ENCODE assay signal across 25 mouse cellular contexts in genomic region chr11:53472709-53473108, GRCm38 (mm10). TPM values are rescaled to one million over a fixed set of nuclear protein-coding genes. Genes with fewer than 3 reads are reported as not detected.
DNase-seq lines count a peak whose midpoint lies in the region; ATAC-seq and TF ChIP-seq lines count a peak whose summit lies in the region.
"Had no signal": no experiment of that assay in that cellular context is flagged by ENCODE, and none has a peak within 500 bp of the region (broad histone marks: within the 10 kb centered on the region; RNA-seq: fewer than 3 reads in every experiment).

No protein-coding gene starts in this region.

- peak; percentile 21 for DNase-seq in embryo, embryonic 10 days (ENCODE audit: low spot score)
- no peak for DNase-seq in embryo, embryonic 11 days
- no peak for DNase-seq in kidney, adult 2 months
- DNase-seq in kidney, adult 11 months, result no peak
- no peak for DNase-seq in lung, embryonic 14.5 days
- no peak for DNase-seq in lung, postnatal 25 days (ENCODE audit: low spot score)
- peak; percentile 18 for DNase-seq in brain, embryonic 14.5 days (ENCODE audit: low read depth)
- no peak for DNase-seq in urinary bladder, postnatal 36 days (ENCODE audit: low spot score in 2 of 2)
- DNase-seq: adrenal gland, adult 2 months; cerebellum, adult 8-10 months; kidney, adult 8-10 months; kidney, postnatal 14 days; thymus, adult 18-20 months; thymus, postnatal 36 days had no signal

- no peaks in the 10 kb centered on the region for H3K4me1 ChIP-seq in kidney, adult 2 months (ENCODE audit: control insufficient read depth, insufficient read depth, low read length)
- no peaks in the 10 kb centered on the region for H3K4me1 ChIP-seq in lung, embryonic 14.5 days (ENCODE audit: insufficient read depth)

- H3K4me3 ChIP-seq in kidney, adult 2 months (ENCODE audit: insufficient read depth, low read depth, low read length), result no peak overlapping the region
- H3K4me3 ChIP-seq in lung, embryonic 14.5 days (ENCODE audit: low read depth, low read length), result no peak overlapping the region
- H3K4me3 ChIP-seq: limb, embryonic 10.5 days; lung, embryonic 15.5 days; midbrain, embryonic 15.5 days; stomach, embryonic 15.5 days had no signal

- H3K9ac ChIP-seq in lung, embryonic 14.5 days, result no peak overlapping the region
- H3K9ac ChIP-seq: lung, embryonic 15.5 days; midbrain, embryonic 15.5 days; stomach, embryonic 15.5 days had no signal

- WGBS in kidney, adult 2 months, result 85% methylated on average over 3 of the region's 3 CpGs
- WGBS in lung, embryonic 14.5 days, result 70% methylated on average over 3 of the region's 3 CpGs

- H3K4me2 ChIP-seq in lung, embryonic 14.5 days, result no peak overlapping the region
- H3K4me2 ChIP-seq: heart, embryonic 11.5 days; lung, embryonic 15.5 days; midbrain, embryonic 15.5 days; stomach, embryonic 15.5 days had no signal

- no peaks in the 10 kb centered on the region for H3K36me3 ChIP-seq in kidney, adult 2 months (ENCODE audit: control insufficient read depth, insufficient read depth, low read length)
- no peaks in the 10 kb centered on the region for H3K36me3 ChIP-seq in lung, embryonic 14.5 days (ENCODE audit: insufficient read depth)
- H3K36me3 ChIP-seq: limb, embryonic 10.5 days; lung, embryonic 15.5 days; midbrain, embryonic 15.5 days; stomach, embryonic 15.5 days had no signal

- TF ChIP-seq CTCF in kidney, adult 2 months (conservative IDR thresholded peaks at IDR 0.05; ENCODE audit: insufficient read depth, insufficient read length, low read depth, low read length), result 0 out of 2 replicates have a peak, but pooled peaks have one; percentile 20
- peak; percentile 34; the same call in 1 of the 2 replicates for TF ChIP-seq CTCF in lung, embryonic 14.5 days (IDR thresholded peaks at IDR 0.05; ENCODE audit: low read depth)
- TF ChIP-seq CTCF in brain, embryonic 14.5 days (IDR thresholded peaks at IDR 0.05; ENCODE audit: borderline replicate concordance, extremely low read depth, insufficient read depth, insufficient read length), result peak; percentile 14; the same call in 1 of the 2 replicates

- no peaks in the 10 kb centered on the region for H3K9me3 ChIP-seq in lung, embryonic 14.5 days (ENCODE audit: low read depth, low read length)
- H3K9me3 ChIP-seq: limb, embryonic 10.5 days; lung, embryonic 15.5 days; midbrain, embryonic 15.5 days; stomach, embryonic 15.5 days had no signal

- TF ChIP-seq POLR2A in kidney, adult 2 months (IDR thresholded peaks at IDR 0.05; ENCODE audit: low read depth, low read length), result no peak
- TF ChIP-seq POLR2A in brain, embryonic 14.5 days (IDR thresholded peaks at IDR 0.05; ENCODE audit: borderline replicate concordance, extremely low read depth, insufficient read depth, insufficient read length, poor library complexity, severe bottlenecking), result no peak

- H3K27ac ChIP-seq in kidney, adult 2 months (ENCODE audit: insufficient read depth, low read depth, low read length), result no peak overlapping the region
- H3K27ac ChIP-seq in lung, embryonic 14.5 days (ENCODE audit: low read depth), result no peak overlapping the region
- H3K27ac ChIP-seq: limb, embryonic 10.5 days; lung, embryonic 15.5 days; macrophage; midbrain, embryonic 15.5 days; stomach, embryonic 15.5 days had no signal

- H3K27me3 ChIP-seq in kidney, adult 2 months (replicated peaks; ENCODE audit: control insufficient read depth, insufficient read depth, low read length), result no peaks in the 10 kb centered on the region
- H3K27me3 ChIP-seq in lung, embryonic 14.5 days (ENCODE audit: insufficient read depth, low read length), result peaks cover 54% of the 10 kb centered on the region

- no peak for ATAC-seq in lung, embryonic 14.5 days (ENCODE audit: insufficient read depth)
- ATAC-seq: midbrain, embryonic 15.5 days had no signal

RNA-seq across cellular contexts. Expression of gene Gm9837, which starts 2.4 kb away (rescaled TPM):
- not detected in 2 replicates for polyA plus RNA-seq in kidney, adult 2 months (2012; rRNA removed)
- polyA plus RNA-seq in lung, embryonic 14.5 days (2014; fragmentation: Nextera tagmentation; extraction: Ambion mirVana), result not detected in 2 replicates
- polyA plus RNA-seq in brain, embryonic 14.5 days (2012; rRNA removed), result not detected in 2 replicates
- polyA plus RNA-seq: adrenal gland, adult 2 months; embryonic facial prominence, embryonic 11.5 days; forebrain, embryonic 11.5 days; heart, embryonic 11.5 days; heart, postnatal 0 days; limb, embryonic 10.5 days; liver, adult 2 months; lung, embryonic 15.5 days; macrophage; midbrain, embryonic 15.5 days; neural tube, embryonic 14.5 days; stomach, embryonic 15.5 days had no signal

RNA-seq across cellular contexts. Expression of gene Gm9945, which starts 7.3 kb away (rescaled TPM):
- polyA plus RNA-seq in kidney, adult 2 months (2012; rRNA removed), result not detected in 2 replicates
- not detected in 2 replicates for polyA plus RNA-seq in lung, embryonic 14.5 days (2014; fragmentation: Nextera tagmentation; extraction: Ambion mirVana)
- polyA plus RNA-seq in brain, embryonic 14.5 days (2012; rRNA removed), result not detected in 2 replicates
- polyA plus RNA-seq: adrenal gland, adult 2 months; embryonic facial prominence, embryonic 11.5 days; forebrain, embryonic 11.5 days; heart, postnatal 0 days; limb, embryonic 10.5 days; liver, adult 2 months; lung, embryonic 15.5 days; macrophage; stomach, embryonic 15.5 days had no signal

RNA-seq across cellular contexts. Expression of gene Sowaha, which starts 7.4 kb away (rescaled TPM):
- 0.84 and 1.8 TPM in 2 replicates for polyA plus RNA-seq in kidney, adult 2 months (2012; rRNA removed)
- polyA plus RNA-seq in lung, embryonic 14.5 days (2014; fragmentation: Nextera tagmentation; extraction: Ambion mirVana), result 0.17 and 0.18 TPM in 2 replicates
- polyA plus RNA-seq in brain, embryonic 14.5 days (2012; rRNA removed), result 1.1 and 1.6 TPM in 2 replicates
- polyA plus RNA-seq: liver, adult 2 months; macrophage had no signal

RNA-seq across cellular contexts. Expression of gene Shroom1, which starts 15.7 kb away (rescaled TPM):
- 0.88 and 1.2 TPM in 2 replicates for polyA plus RNA-seq in kidney, adult 2 months (2012; rRNA removed)
- 1.9 and 2.4 TPM in 2 replicates for polyA plus RNA-seq in lung, embryonic 14.5 days (2014; fragmentation: Nextera tagmentation; extraction: Ambion mirVana)
- polyA plus RNA-seq in brain, embryonic 14.5 days (2012; rRNA removed), result 2.4 and 2.9 TPM in 2 replicates
- polyA plus RNA-seq: macrophage had no signal

RNA-seq across cellular contexts. Expression of gene Gm10447, which starts 15.8 kb away (rescaled TPM):
- polyA plus RNA-seq in kidney, adult 2 months (2012; rRNA removed), result 0.05 and 0.10 TPM in 2 replicates
- polyA plus RNA-seq in lung, embryonic 14.5 days (2014; fragmentation: Nextera tagmentation; extraction: Ambion mirVana), result not detected in 2 replicates
- 0.14 TPM in 1 of 2 replicates, not detected in the other for polyA plus RNA-seq in brain, embryonic 14.5 days (2012; rRNA removed)
- polyA plus RNA-seq: adrenal gland, adult 2 months; embryonic facial prominence, embryonic 11.5 days; forebrain, embryonic 11.5 days; heart, embryonic 11.5 days; lung, embryonic 15.5 days; macrophage; midbrain, embryonic 15.5 days; neural tube, embryonic 14.5 days had no signal

Comparison
In these comparisons a context has a peak if more than half of its experiments do, and no peak if none do; other contexts are left out.
1. DNase-seq: peak in embryo, embryonic 10 days (single experiment) and brain, embryonic 14.5 days (single experiment); none in embryo, embryonic 11 days (single experiment), kidney, adult 2 months (single experiment), kidney, adult 11 months (single experiment), lung, embryonic 14.5 days (single experiment), lung, postnatal 25 days (single experiment) and urinary bladder, postnatal 36 days (0 of 2).
2. Peak in every context shown above with its lines, with median percentiles within 50 percentile points of each other: CTCF ChIP-seq.